Mouse (Mus musculus) liver, embryonic 14.5 days (tissue): ENCODE results near the gene Tspan7.

Experiments
- CTCF ChIP-seq: IDR thresholded peaks from 2 replicates; pipeline ENCODE4 v1.5.1; 2016; ENCODE audit warnings: antibody characterized with exemption, low read depth, control low read depth
- EP300 ChIP-seq: IDR thresholded peaks from 2 replicates; pipeline ENCODE4 v1.6.1; 2016; ENCODE audit warnings: antibody characterized with exemption, low read depth

GRCm38 (mm10) chrX:10546840-10547239 lies 61.9 kb downstream of the Tspan7 start:
- TF ChIP-seq CTCF (no peak), EP300 (no peak)
